Mouse (Mus musculus): ENCODE measurements around the gene Zfp82. TPM values are rescaled to one million over a fixed set of nuclear protein-coding genes. Genes with fewer than 3 reads are reported as not detected.
"Not testable (repeated sequence)": the region's sequence is repeated elsewhere in the genome, so short reads cannot be mapped to it uniquely, and the experiment has no call there.

Gene Zfp82
- polyA plus RNA-seq (2012; ENCODE audit: insufficient read depth, insufficient read length, missing spikeins), result 1.8 and 2.1 TPM in 2 replicates

DNA sequence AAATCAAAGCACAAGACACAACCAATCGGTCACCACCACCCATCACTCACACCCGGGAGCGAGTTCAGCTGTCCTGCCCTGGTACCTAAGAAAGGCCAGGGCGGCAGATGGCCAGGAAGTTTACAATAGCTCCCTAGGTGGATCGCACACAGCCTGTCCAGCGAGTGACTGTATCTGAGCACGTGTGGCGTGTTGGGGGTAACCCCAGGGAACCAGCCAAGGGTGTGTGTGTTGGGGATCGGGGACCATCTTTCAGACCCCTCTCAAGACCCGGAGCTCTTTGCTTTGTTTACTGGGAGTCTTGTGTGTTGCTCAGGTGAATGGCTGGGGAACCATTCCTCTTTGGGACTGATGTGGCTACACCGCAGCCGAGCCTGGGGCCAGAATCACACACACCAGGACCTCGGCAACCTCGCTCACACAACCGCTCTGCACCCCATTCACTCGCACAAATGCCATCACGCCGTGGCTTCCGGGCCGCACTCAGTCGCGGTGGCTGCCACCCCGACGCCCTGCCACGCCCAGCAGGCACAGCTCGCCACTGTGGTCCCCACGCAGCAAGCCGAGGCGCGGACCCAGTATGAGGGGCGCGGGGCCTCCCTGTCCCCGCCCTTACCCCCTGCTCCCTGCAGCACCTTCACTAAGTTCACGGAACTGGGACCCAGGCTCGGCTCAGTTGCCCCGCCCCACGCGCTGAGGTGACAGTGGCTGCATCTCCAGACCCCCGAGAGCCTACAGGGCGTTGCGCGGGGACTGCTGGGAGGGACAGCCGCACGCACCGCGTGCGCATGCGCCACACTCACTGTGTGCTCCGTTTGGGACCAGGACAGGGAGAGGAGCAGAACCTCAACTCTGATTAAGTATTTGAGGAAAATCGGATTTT lies at the start of gene Zfp82:
Gene Zfp82 (minus strand): TSS at position 755 of the 883 bp plus-strand sequence.
- H3K4me3 ChIP-seq (ENCODE audit: insufficient read depth, low read depth, low read length), result peak within 1 kb of the TSS; percentile 96
- no peak within 1 kb of the TSS for H3K27ac ChIP-seq (replicated peaks; ENCODE audit: low read depth, low read length)
- H3K4me1 ChIP-seq (ENCODE audit: control insufficient read depth, insufficient read depth, insufficient read length, low read length), result peaks cover 3% of the 10 kb centered on the region; the same call in 1 of the 2 replicates

DNA sequence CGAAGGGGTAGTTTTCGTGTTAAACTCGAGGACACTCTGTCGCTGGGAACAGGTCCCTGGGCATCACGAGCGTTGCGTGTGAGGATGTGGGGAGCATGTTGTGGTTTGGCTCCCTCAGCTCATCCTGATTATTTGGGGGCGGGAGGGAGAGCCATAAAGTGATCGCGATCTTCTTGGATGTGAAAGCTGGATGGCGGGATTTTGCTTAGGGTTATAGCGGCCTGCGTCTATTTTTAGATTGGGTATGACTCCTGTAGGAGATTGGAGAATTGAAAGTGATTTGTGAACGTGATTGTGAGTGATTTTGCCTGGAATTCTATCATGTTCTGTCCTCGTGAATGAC lies 49.5 kb upstream of the Zfp82 start:
- no peaks in the 10 kb centered on the region for H3K4me1 ChIP-seq (ENCODE audit: control insufficient read depth, insufficient read depth, insufficient read length, low read length)
- peak overlapping the region; percentile 70 for H3K4me3 ChIP-seq (ENCODE audit: insufficient read depth, low read depth, low read length)
- H3K27ac ChIP-seq (replicated peaks; ENCODE audit: low read depth, low read length), result no peak overlapping the region

DNA sequence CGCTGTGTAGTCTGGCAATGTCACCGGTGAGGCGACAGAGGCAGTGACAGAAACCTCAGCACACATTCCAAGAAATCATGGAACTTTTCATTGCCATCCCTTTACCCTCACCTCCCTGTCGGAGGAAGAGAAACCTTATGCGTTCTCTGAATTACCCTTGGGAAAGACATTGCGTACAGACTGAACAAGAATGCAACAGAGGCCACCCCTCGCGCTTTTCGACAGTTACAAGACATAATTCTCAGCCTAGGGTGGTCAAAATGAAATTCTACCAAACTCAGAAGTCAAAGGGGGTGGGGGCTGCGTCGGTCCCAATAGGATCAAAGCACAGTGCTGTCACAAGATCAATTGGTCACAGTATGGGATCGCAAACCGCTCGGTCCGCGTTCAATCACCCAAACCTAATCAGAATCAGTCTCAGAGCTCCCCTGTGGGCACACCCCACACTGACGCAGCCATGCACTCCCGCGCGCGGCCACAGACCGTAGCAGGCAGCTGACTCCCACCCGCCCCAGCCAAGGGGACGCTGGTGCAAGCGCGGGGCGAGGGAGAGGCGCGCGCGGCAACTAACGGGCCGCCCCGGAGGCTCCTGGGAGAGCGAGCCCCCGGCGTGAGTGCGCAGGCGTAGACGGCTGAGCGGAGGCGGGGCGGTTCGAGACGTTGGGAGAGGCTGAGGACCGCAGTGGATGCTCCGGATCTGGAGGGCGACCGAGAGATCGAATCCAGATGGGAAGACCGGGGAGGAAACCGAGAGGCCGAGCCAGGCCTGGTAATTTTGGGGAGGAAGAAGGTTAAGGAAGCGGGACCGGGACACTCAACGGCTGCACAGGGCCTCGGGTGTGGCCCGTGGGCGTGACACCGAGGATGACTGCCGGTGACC lies 48.8 kb upstream of the Zfp82 start, which contains the start of gene Zfp382:
Gene Zfp382 (plus strand): TSS at position 635 of the 880 bp plus-strand sequence.
- Histone ChIP-seq H3K4me3 (ENCODE audit: insufficient read depth, low read depth, low read length) (peak within 1 kb of the TSS; percentile 70), H3K4me1 (ENCODE audit: control insufficient read depth, insufficient read depth, insufficient read length, low read length) (no peaks in the 10 kb centered on the region), H3K27ac (replicated peaks; ENCODE audit: low read depth, low read length) (0 out of 2 replicates have a peak within 1 kb of the TSS, but pooled peaks have one; percentile 3)

DNA sequence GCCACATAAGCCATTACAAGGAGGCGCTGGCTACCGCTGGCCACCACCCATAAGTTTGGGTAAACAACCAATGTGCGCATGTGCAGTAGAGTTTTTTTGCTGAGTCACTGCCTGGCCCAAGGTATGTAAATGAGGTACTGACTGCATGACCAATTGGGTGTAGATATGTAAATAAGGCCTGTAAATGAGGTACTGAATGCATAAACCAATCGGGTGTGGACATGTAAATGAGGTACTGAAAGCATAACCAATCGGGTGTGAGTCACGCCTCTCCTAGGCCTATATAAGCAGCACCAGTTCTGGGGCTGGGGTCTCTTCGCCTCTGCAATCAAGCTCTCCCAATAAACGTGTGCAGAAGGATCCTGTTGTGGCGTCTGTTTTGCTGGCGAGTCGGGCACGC lies 45.2 kb upstream of the Zfp82 start:
- H3K27ac ChIP-seq (replicated peaks; ENCODE audit: low read depth, low read length); H3K4me3 ChIP-seq (ENCODE audit: insufficient read depth, low read depth, low read length); H3K4me1 ChIP-seq (ENCODE audit: control insufficient read depth, insufficient read depth, insufficient read length, low read length): not testable (repeated sequence)

DNA sequence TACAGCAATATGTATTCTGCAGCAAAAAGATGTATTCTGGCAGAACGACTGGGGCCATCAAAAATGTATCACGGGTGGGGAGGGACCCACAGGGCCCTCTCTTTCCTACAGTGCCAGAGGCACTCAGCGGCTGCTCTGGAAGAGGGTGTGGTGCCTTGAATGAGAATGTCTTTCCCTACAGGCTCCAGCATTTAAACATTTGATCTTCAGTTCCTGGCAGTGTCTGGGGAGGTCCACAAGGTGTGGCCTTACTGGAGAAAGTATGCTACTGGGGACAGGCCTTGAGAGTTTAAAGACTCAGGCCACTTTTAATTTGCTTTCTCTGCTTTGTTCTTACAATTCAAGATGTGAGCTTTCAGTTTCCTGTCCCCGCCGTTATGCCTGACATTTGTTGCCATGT lies 43.4 kb upstream of the Zfp82 start:
- no peak overlapping the region for H3K4me3 ChIP-seq (ENCODE audit: insufficient read depth, low read depth, low read length)
- no peak overlapping the region for H3K27ac ChIP-seq (replicated peaks; ENCODE audit: low read depth, low read length)
- H3K4me1 ChIP-seq (ENCODE audit: control insufficient read depth, insufficient read depth, insufficient read length, low read length), result no peaks in the 10 kb centered on the region

DNA sequence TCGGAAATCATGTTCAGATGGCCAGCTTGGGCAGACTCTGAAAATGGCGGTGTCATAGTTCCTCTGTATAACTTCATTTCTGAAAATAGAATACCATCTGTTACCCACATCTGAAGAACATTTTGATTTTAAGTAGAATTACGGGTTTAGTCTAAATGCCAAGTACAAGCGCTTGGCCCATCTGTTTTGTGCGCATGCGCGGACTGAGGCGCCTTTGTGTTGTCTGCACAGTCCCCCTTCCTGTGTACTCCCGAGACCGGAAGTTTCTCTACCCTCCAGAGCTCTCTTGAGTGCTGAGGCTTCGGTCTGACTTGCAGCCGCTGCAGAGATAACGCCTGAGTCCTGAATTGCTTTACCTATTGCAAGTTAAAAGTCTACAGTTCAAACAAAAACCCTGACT lies 26.6 kb upstream of the Zfp82 start:
- H3K4me1 ChIP-seq (ENCODE audit: control insufficient read depth, insufficient read depth, insufficient read length, low read length), result peaks cover 2% of the 10 kb centered on the region; the same call in 1 of the 2 replicates
- no peak overlapping the region for H3K4me3 ChIP-seq (ENCODE audit: insufficient read depth, low read depth, low read length)
- no peak overlapping the region for H3K27ac ChIP-seq (replicated peaks; ENCODE audit: low read depth, low read length)

DNA sequence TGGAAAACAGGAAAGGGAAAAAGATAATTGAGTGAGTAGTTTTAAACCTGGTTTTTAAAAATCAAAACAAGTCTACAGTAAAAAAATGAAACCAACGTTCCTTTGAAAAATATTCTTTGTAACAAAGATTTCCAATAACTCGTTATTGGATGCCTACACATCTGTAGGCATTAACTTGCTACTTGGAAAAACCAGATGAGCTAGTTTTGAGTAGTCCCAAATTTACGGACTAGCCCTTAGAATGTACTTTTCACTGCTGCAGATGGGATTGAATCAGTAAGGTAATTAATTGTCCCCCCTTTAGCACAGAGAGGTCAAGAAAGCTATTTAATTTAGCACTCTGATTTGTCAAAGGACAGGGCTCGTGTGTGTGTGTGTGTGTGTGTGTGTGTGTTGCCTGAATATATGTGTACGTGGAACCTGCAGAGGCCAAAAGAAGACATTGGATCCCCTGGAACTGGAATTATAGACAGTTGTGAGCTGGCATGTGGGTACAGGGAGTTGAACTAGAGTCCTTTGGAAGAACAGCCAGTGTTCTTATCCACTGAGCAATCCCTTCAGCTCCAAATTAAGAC lies 22.9 kb upstream of the Zfp82 start:
- H3K27ac ChIP-seq (replicated peaks; ENCODE audit: low read depth, low read length), result 0 out of 2 replicates have a peak overlapping the region, but pooled peaks have one; percentile 12
- peak overlapping the region; percentile 71 for H3K4me3 ChIP-seq (ENCODE audit: insufficient read depth, low read depth, low read length)
- peaks cover 2% of the 10 kb centered on the region; the same call in 1 of the 2 replicates for H3K4me1 ChIP-seq (ENCODE audit: control insufficient read depth, insufficient read depth, insufficient read length, low read length)

DNA sequence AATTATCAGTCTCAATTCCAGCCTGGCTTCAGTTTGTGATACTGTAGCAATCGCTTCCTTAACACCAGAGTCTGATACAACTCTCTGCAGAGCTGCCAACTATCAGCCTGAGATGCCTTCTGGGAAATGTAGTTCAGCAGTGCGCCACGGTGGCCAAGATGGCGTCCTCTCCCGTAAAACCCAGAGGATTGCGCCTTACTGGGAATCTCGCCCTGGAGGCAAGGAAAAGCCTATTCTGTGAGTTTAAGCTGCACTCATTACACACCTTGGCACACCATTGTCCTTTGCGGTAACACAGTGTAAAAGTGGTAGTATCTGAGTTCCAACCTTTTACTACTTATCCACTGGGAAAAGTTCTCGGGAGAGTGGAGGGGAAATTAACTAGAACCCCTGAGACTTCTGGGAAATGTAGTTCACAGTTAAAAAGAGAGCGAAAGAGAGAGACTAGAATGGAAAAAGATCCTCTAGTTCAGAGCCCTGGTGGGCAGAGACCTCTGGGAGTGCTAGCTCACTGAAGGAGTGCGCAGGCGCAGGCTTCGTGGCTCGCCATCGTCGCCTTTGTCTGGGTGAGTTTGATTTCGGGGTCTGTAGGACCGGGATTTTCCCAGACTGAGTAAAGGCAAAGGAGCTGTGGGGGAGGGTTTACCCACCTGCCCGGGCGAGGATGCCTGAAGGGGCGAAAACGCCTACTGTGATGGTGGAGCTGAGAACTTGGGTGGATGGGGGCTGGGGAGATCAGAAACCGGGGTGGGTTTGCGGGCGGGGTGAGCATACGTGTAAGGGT lies 22.1 kb upstream of the Zfp82 start, which contains the start of gene Zfp260:
Gene Zfp260 (plus strand): TSS at position 132 of the 784 bp plus-strand sequence.
- H3K27ac ChIP-seq (replicated peaks; ENCODE audit: low read depth, low read length), result peak within 1 kb of the TSS; percentile 98
- peak within 1 kb of the TSS; percentile 71 for H3K4me3 ChIP-seq (ENCODE audit: insufficient read depth, low read depth, low read length)
- peaks cover 2% of the 10 kb centered on the region; the same call in 1 of the 2 replicates for H3K4me1 ChIP-seq (ENCODE audit: control insufficient read depth, insufficient read depth, insufficient read length, low read length)

DNA sequence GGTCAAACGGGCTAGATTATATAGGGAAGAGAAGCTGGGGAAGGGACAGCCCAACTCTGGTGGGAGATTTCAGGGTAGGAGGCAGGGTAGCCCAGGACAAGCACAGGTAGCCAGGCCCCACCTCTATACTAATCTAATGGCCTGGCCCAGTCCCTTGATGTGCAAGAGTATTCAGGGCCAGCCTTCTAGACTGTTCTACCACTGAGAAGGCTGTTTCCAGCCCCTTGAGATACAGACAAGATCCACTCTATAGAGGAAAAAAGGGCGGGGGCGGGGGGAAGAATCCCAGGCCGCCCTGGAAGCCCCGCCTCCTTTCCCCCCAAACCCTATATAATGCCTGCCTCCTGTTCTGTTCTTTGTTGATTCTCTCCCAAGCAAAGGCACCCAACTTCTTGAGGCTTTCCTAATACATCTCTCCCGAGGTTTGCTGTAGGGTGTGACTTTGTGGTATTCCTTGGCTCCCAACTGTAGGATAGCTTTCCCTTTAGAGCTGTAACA lies 21.3 kb upstream of the Zfp82 start:
- Histone ChIP-seq H3K4me3 (ENCODE audit: insufficient read depth, low read depth, low read length) (peak overlapping the region; percentile 28), H3K27ac (replicated peaks; ENCODE audit: low read depth, low read length) (no peak overlapping the region)

DNA sequence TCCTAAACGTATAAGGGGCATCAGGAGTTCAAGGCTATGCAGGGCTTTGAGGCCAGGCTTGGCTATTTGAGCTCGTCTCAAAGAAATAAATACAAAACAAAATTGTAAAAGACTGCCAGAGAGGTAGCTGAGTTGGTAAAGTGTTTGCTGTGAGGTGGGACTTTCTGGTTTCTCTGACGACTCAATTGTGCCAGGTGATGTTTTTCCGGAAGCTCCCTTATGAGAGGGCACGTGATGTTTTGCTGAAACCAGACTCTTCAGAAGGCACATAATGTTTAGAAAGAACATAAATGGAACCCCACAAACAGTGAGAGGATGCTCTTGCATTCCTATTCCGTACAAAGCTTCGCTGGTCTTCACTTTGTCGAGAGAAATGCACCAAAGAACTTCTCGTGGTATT lies 20.0 kb upstream of the Zfp82 start:
- peaks cover 5% of the 10 kb centered on the region; the same call in 1 of the 2 replicates for H3K4me1 ChIP-seq (ENCODE audit: control insufficient read depth, insufficient read depth, insufficient read length, low read length)
- H3K27ac ChIP-seq (replicated peaks; ENCODE audit: low read depth, low read length), result no peak overlapping the region
- no peak overlapping the region for H3K4me3 ChIP-seq (ENCODE audit: insufficient read depth, low read depth, low read length)

More for the DNA sequence above, 21.3 kb upstream of the Zfp82 start:
- peaks cover 5% of the 10 kb centered on the region; the same call in 1 of the 2 replicates for H3K4me1 ChIP-seq (ENCODE audit: control insufficient read depth, insufficient read depth, insufficient read length, low read length)

DNA sequence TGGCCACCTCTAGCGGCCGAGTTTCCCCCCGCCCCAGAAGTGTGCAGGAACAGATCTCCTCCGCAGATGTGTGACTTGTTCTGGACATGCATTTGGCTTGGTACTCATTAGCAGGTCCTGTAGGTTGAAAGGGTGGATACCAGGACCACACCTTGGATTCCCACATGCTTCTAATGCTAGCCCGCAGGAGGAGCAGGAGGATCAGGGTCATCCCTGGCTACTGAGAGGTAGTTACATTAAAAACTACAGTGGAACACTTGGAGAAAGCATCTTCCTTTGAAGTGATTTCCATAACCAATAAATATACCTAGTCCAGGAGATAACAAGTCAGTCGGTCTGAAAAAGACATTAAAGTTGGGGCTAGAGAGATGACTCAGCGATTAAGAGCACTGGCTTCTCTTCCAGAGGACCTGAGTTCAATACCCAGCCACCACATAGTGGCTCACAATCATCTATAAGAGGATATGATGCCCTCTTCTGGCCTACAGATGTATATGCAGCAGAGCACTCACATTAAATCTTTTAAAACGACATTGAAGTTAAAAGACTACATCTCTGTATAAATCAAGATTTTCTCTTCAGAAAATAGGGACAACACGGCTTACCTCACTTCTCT lies 18.4 kb upstream of the Zfp82 start:
- Histone ChIP-seq H3K4me3 (ENCODE audit: insufficient read depth, low read depth, low read length) (peak overlapping the region; percentile 64), H3K27ac (replicated peaks; ENCODE audit: low read depth, low read length) (0 out of 2 replicates have a peak overlapping the region, but pooled peaks have one; percentile 6), H3K4me1 (ENCODE audit: control insufficient read depth, insufficient read depth, insufficient read length, low read length) (peaks cover 3% of the 10 kb centered on the region; the same call in 1 of the 2 replicates)

DNA sequence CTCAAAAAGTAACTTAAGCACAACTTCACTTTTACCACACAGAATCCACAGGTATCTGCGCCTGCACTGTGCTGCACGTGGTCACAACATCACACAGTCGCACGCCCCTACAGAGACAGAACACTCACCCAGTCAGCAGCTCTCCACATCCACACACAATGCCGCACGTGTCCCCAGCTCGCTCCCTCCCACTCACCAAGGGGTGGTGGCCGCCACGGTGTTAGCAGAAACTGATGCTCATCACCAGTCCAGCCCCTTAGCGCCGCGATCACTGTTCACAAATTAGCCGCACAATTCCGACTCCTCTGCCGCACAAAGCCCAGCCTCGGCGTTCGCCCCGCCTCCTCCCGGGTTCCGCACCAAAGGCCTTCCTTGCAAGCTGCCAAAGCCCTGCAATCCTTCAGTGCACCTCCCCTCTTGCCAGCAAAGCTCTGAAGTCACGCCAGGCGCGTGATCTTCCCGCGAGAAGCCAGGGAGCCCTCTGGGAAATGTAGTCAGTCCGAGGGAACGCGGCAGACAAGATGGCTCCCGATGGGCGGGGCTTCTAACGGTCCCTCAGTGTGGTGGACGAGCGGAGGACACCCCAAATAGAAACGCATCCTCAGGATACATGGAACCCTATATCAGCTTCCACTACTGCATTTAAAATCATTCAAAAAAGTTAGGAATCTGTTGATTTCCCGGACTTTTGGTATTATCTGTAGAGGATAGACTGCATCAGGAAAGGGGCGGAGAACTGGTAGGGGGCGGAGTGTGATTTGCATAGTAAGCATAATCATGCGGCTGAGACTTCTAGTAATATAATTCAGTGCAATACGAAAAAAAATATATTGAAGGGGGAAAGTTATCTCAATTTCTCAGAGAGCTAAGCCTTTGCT lies 17.6 kb upstream of the Zfp82 start, which contains the start of the genes Gm26920 and Zfp566:
Gene Gm26920 (minus strand): TSS at position 319 of the 878 bp plus-strand sequence.
Gene Zfp566 (minus strand): TSS at position 436 of the 878 bp plus-strand sequence.
- Histone ChIP-seq H3K27ac (replicated peaks; ENCODE audit: low read depth, low read length) (0 out of 2 replicates have a peak within 1 kb of the TSS, but pooled peaks have one; percentile 26), H3K4me3 (ENCODE audit: insufficient read depth, low read depth, low read length) (peak within 1 kb of the TSS; percentile 86), H3K4me1 (ENCODE audit: control insufficient read depth, insufficient read depth, insufficient read length, low read length) (peaks cover 3% of the 10 kb centered on the region; the same call in 1 of the 2 replicates)
